In genomic region chr5:33696430-33696829, GRCm38 (mm10) we compare ENCODE assay signal across 14 mouse cellular contexts. TPM values are rescaled to one million over a fixed set of nuclear protein-coding genes. Genes with fewer than 3 reads are reported as not detected.
DNase-seq lines count a peak whose midpoint lies in the region; ATAC-seq and TF ChIP-seq lines count a peak whose summit lies in the region.
"Had no signal": no experiment of that assay in that cellular context is flagged by ENCODE, and none has a peak within 500 bp of the region (broad histone marks: within the 10 kb centered on the region; RNA-seq: fewer than 3 reads in every experiment).

No protein-coding gene starts in this region.

- no peaks in the 10 kb centered on the region for H3K36me3 ChIP-seq in intestine, embryonic 14.5 days (ENCODE audit: control insufficient read depth, insufficient read depth, low read length)
- H3K36me3 ChIP-seq in intestine, postnatal 0 days (ENCODE audit: control insufficient read depth, insufficient read depth): no peaks in the 10 kb centered on the region
- H3K36me3 ChIP-seq in embryonic facial prominence, embryonic 15.5 days: no peaks in the 10 kb centered on the region
- H3K36me3 ChIP-seq in stomach, embryonic 15.5 days: no peaks in the 10 kb centered on the region
- H3K36me3 ChIP-seq: heart, embryonic 15.5 days had no signal

- no peaks in the 10 kb centered on the region; the same call in 1 of the 2 replicates for H3K27me3 ChIP-seq in intestine, embryonic 14.5 days (replicated peaks; ENCODE audit: control insufficient read depth, insufficient read depth, low read length)
- H3K27me3 ChIP-seq in intestine, postnatal 0 days (replicated peaks; ENCODE audit: control insufficient read depth, insufficient read depth, low read length): peaks cover 9% of the 10 kb centered on the region; the same call in 1 of the 2 replicates
- H3K27me3 ChIP-seq in embryonic facial prominence, embryonic 15.5 days: 0 out of 2 replicates have a peak, but pooled peaks cover 3% of the 10 kb centered on the region
- H3K27me3 ChIP-seq in stomach, embryonic 15.5 days (replicated peaks): no peaks in the 10 kb centered on the region

- DNase-seq in intestine, embryonic 14.5 days (ENCODE audit: low spot score): no peak
- DNase-seq in lung, adult 18-20 months: peak; percentile 83 to 89
- no peak for DNase-seq in kidney, postnatal 36 days
- no peak for DNase-seq in left cerebral cortex, postnatal 14 days (ENCODE audit: low spot score in 2 of 2)
- DNase-seq in right cerebral cortex, postnatal 36 days (ENCODE audit: low spot score in 2 of 2): no peak
- DNase-seq: kidney, postnatal 25 days; thymus, adult 18-20 months had no signal

- intact Hi-C loops in left cerebral cortex, postnatal 14 days (cut with DNase I): no loop called here

- 58% methylated on average over 5 of the region's 5 CpGs for whole genome bisulfite sequencing in intestine, embryonic 14.5 days
- 67% methylated on average over 5 of the region's 5 CpGs for WGBS in intestine, postnatal 0 days
- 50% methylated on average over 5 of the region's 5 CpGs for WGBS in embryonic facial prominence, embryonic 15.5 days
- 73% methylated on average over 5 of the region's 5 CpGs for WGBS in stomach, embryonic 15.5 days

- no peak overlapping the region for H3K4me2 ChIP-seq in intestine, embryonic 14.5 days (ENCODE audit: low read length)
- H3K4me2 ChIP-seq in intestine, postnatal 0 days (replicated peaks; ENCODE audit: low read depth): no peak overlapping the region
- H3K4me2 ChIP-seq in embryonic facial prominence, embryonic 15.5 days (replicated peaks): no peak overlapping the region
- H3K4me2 ChIP-seq in stomach, embryonic 15.5 days: peak overlapping the region; percentile 89; the same call in 1 of the 2 replicates

- peaks cover 49% of the 10 kb centered on the region for H3K4me1 ChIP-seq in intestine, embryonic 14.5 days (replicated peaks; ENCODE audit: control insufficient read depth, insufficient read depth, low read length)
- 0 out of 2 replicates have a peak, but pooled peaks cover 4% of the 10 kb centered on the region for H3K4me1 ChIP-seq in intestine, postnatal 0 days (replicated peaks; ENCODE audit: control insufficient read depth, insufficient read depth, low read length)
- H3K4me1 ChIP-seq in embryonic facial prominence, embryonic 15.5 days: peaks cover 85% of the 10 kb centered on the region
- peaks cover 70% of the 10 kb centered on the region for H3K4me1 ChIP-seq in stomach, embryonic 15.5 days

- H3K27ac ChIP-seq in intestine, embryonic 14.5 days (ENCODE audit: low read depth): 0 out of 2 replicates have a peak overlapping the region, but pooled peaks have one; percentile 24
- no peak overlapping the region for H3K27ac ChIP-seq in intestine, postnatal 0 days (ENCODE audit: low read depth, low read length)
- peak overlapping the region; percentile 82 for H3K27ac ChIP-seq in embryonic facial prominence, embryonic 15.5 days (replicated peaks)
- peak overlapping the region; percentile 91 for H3K27ac ChIP-seq in stomach, embryonic 15.5 days
- H3K27ac ChIP-seq: left cerebral cortex, adult 2 months; liver, embryonic 14.5 days had no signal

- no peak overlapping the region for H3K4me3 ChIP-seq in intestine, embryonic 14.5 days (ENCODE audit: low read depth, low read length)
- H3K4me3 ChIP-seq in intestine, postnatal 0 days (ENCODE audit: low read depth, low read length): no peak overlapping the region
- H3K4me3 ChIP-seq in embryonic facial prominence, embryonic 15.5 days (replicated peaks): no peak overlapping the region
- H3K4me3 ChIP-seq in stomach, embryonic 15.5 days (replicated peaks): no peak overlapping the region

- no peak for TF ChIP-seq CTCF in intestine, postnatal 0 days (IDR thresholded peaks at IDR 0.05; ENCODE audit: low read depth)

- no peaks in the 10 kb centered on the region for H3K9me3 ChIP-seq in intestine, embryonic 14.5 days (ENCODE audit: control insufficient read depth, low read length)
- no peaks in the 10 kb centered on the region for H3K9me3 ChIP-seq in intestine, postnatal 0 days (ENCODE audit: control insufficient read depth)
- no peaks in the 10 kb centered on the region for H3K9me3 ChIP-seq in embryonic facial prominence, embryonic 15.5 days (replicated peaks)
- no peaks in the 10 kb centered on the region for H3K9me3 ChIP-seq in stomach, embryonic 15.5 days
- H3K9me3 ChIP-seq: heart, embryonic 15.5 days had no signal

- ATAC-seq in intestine, embryonic 14.5 days (replicated peaks; ENCODE audit: low FRiP score, low TSS enrichment, low read depth): no peak
- no peak for ATAC-seq in intestine, postnatal 0 days
- no peak for ATAC-seq in embryonic facial prominence, embryonic 15.5 days (ENCODE audit: insufficient number of reproducible peaks, low FRiP score, low TSS enrichment, low read depth)
- ATAC-seq in stomach, embryonic 15.5 days (ENCODE audit: insufficient read depth, low FRiP score, low read depth): peak; percentile 33
- ATAC-seq: activated CD4-positive, CD25-positive, alpha-beta regulatory T cell, adult 4 months had no signal

- no peak overlapping the region for H3K9ac ChIP-seq in intestine, embryonic 14.5 days (ENCODE audit: low read length)
- no peak overlapping the region for H3K9ac ChIP-seq in intestine, postnatal 0 days (ENCODE audit: low read depth, low read length)
- no peak overlapping the region for H3K9ac ChIP-seq in embryonic facial prominence, embryonic 15.5 days
- H3K9ac ChIP-seq in stomach, embryonic 15.5 days: no peak overlapping the region
- H3K9ac ChIP-seq: liver, embryonic 14.5 days had no signal

RNA-seq across cellular contexts. Expression of gene Fgfr3, which starts 25.0 kb away (rescaled TPM):
- polyA plus RNA-seq in intestine, embryonic 14.5 days (2014; fragmentation: Nextera tagmentation; extraction: Ambion mirVana): 11.1 and 13.7 TPM in 2 replicates
- polyA plus RNA-seq in intestine, postnatal 0 days (2015; fragmentation: Nextera tagmentation; extraction: Ambion mirVana): 2.6 and 3.5 TPM in 2 replicates
- polyA plus RNA-seq in embryonic facial prominence, embryonic 15.5 days (2015; fragmentation: Nextera tagmentation; extraction: Ambion mirVana): 32.0 and 34.6 TPM in 2 replicates
- 25.3 and 29.2 TPM in 2 replicates for polyA plus RNA-seq in stomach, embryonic 15.5 days (2015; fragmentation: Nextera tagmentation; extraction: Ambion mirVana)
- 100 to 1,000 TPM; 109 to 111 TPM for total RNA-seq in left cerebral cortex, postnatal 14 days (2021)

RNA-seq across cellular contexts. Expression of gene Tmem129, which starts 38.2 kb away (rescaled TPM):
- 39.3 and 42.4 TPM in 2 replicates for polyA plus RNA-seq in intestine, embryonic 14.5 days (2014; fragmentation: Nextera tagmentation; extraction: Ambion mirVana)
- 18.5 and 18.8 TPM in 2 replicates for polyA plus RNA-seq in intestine, postnatal 0 days (2015; fragmentation: Nextera tagmentation; extraction: Ambion mirVana)
- polyA plus RNA-seq in embryonic facial prominence, embryonic 15.5 days (2015; fragmentation: Nextera tagmentation; extraction: Ambion mirVana): 44.2 and 45.1 TPM in 2 replicates
- polyA plus RNA-seq in stomach, embryonic 15.5 days (2015; fragmentation: Nextera tagmentation; extraction: Ambion mirVana): 33.7 and 35.6 TPM in 2 replicates
- 10 to 100 TPM; 24.9 to 26.7 TPM for total RNA-seq in left cerebral cortex, postnatal 14 days (2021)

RNA-seq across cellular contexts. Expression of gene Tacc3, which starts 38.5 kb away (rescaled TPM):
- 174 and 191 TPM in 2 replicates for polyA plus RNA-seq in intestine, embryonic 14.5 days (2014; fragmentation: Nextera tagmentation; extraction: Ambion mirVana)
- polyA plus RNA-seq in intestine, postnatal 0 days (2015; fragmentation: Nextera tagmentation; extraction: Ambion mirVana): 37.3 and 39.3 TPM in 2 replicates
- polyA plus RNA-seq in embryonic facial prominence, embryonic 15.5 days (2015; fragmentation: Nextera tagmentation; extraction: Ambion mirVana): 141 and 146 TPM in 2 replicates
- polyA plus RNA-seq in stomach, embryonic 15.5 days (2015; fragmentation: Nextera tagmentation; extraction: Ambion mirVana): 155 and 165 TPM in 2 replicates
- 10 to 100 TPM in 1 of 2 experiments, 1 to 10 TPM in 1; 9.1 to 11.2 TPM for total RNA-seq in left cerebral cortex, postnatal 14 days (2021)

RNA-seq across cellular contexts. Expression of gene Slbp, which starts 44.1 kb away (rescaled TPM):
- polyA plus RNA-seq in intestine, embryonic 14.5 days (2014; fragmentation: Nextera tagmentation; extraction: Ambion mirVana): 214 and 230 TPM in 2 replicates
- 91.4 and 92.9 TPM in 2 replicates for polyA plus RNA-seq in intestine, postnatal 0 days (2015; fragmentation: Nextera tagmentation; extraction: Ambion mirVana)
- 191 and 202 TPM in 2 replicates for polyA plus RNA-seq in embryonic facial prominence, embryonic 15.5 days (2015; fragmentation: Nextera tagmentation; extraction: Ambion mirVana)
- 208 and 215 TPM in 2 replicates for polyA plus RNA-seq in stomach, embryonic 15.5 days (2015; fragmentation: Nextera tagmentation; extraction: Ambion mirVana)
- 10 to 100 TPM; 23.6 to 27.7 TPM for total RNA-seq in left cerebral cortex, postnatal 14 days (2021)

Comparison
In these comparisons a context has a peak if more than half of its experiments do, and no peak if none do; other contexts are left out.
1. DNase-seq: peak in lung, adult 18-20 months (2 of 2); none in intestine, embryonic 14.5 days (single experiment), kidney, postnatal 36 days (0 of 2), left cerebral cortex, postnatal 14 days (0 of 2) and right cerebral cortex, postnatal 36 days (0 of 2).